Mouse (Mus musculus) intestine, postnatal 0 days (tissue): Measurements from ENCODE around the gene Gtpbp3. TPM values are rescaled to one million over a fixed set of nuclear protein-coding genes. Genes with fewer than 3 reads are reported as not detected.
A peak's percentile ranks its signal among the peaks of the same experiment; 100 is the strongest.
"Not testable (repeated sequence)": the region's sequence is repeated elsewhere in the genome, so short reads cannot be mapped to it uniquely, and the experiment has no call there.

ENCODE experiments used
- ATAC-seq: fragments of 200-750 bp; cut with Nextera tagmentation; 2 replicates; pipeline ENCODE4 v1.8.0; 2017; ENCODE audit warnings: mild to moderate bottlenecking, moderate TSS enrichment, moderate library complexity
- H3K27ac ChIP-seq: fragments of 300-500 bp; sonication (generic); 2 replicates; pipeline ENCODE4 v1.5.1; 2014; ENCODE audit warnings: mild to moderate bottlenecking, low read depth, low read length, moderate library complexity
- H3K27me3 ChIP-seq: fragments of 300-500 bp; sonication (generic); replicated peaks from 2 replicates; pipeline ENCODE4 v1.6.1; 2014; ENCODE audit warnings: low read length, mixed read lengths; ENCODE audit not compliant: control insufficient read depth, insufficient read depth
- H3K36me3 ChIP-seq: fragments of 300-500 bp; sonication (generic); 2 replicates; pipeline ENCODE4 v1.6.1; 2014; ENCODE audit warnings: mild to moderate bottlenecking, moderate library complexity; ENCODE audit not compliant: control insufficient read depth, insufficient read depth
- H3K4me1 ChIP-seq: fragments of 300-500 bp; sonication (generic); replicated peaks from 2 replicates; pipeline ENCODE4 v1.6.1; 2014; ENCODE audit warnings: antibody characterized with exemption, low read length, mixed read lengths; ENCODE audit not compliant: control insufficient read depth, insufficient read depth
- H3K4me2 ChIP-seq: fragments of 300-500 bp; sonication (generic); replicated peaks from 2 replicates; pipeline ENCODE4 v1.6.1; 2014; ENCODE audit warnings: low read depth, mild to moderate bottlenecking, moderate library complexity
- H3K4me3 ChIP-seq: fragments of 300-500 bp; sonication (generic); 2 replicates; pipeline ENCODE4 v1.5.1; 2014; ENCODE audit warnings: low read depth, low read length
- H3K9ac ChIP-seq: fragments of 300-500 bp; sonication (generic); 2 replicates; pipeline ENCODE4 v1.6.1; 2014; ENCODE audit warnings: mild to moderate bottlenecking, low read depth, low read length
- H3K9me3 ChIP-seq: fragments of 300-500 bp; sonication (generic); 2 replicates; pipeline ENCODE4 v1.6.1; 2016; ENCODE audit warnings: mixed run types; ENCODE audit not compliant: control insufficient read depth
- CTCF ChIP-seq: sonication (generic); IDR thresholded peaks from 2 replicates; pipeline ENCODE4 v1.5.1; 2016; ENCODE audit warnings: low read depth, mild to moderate bottlenecking, control low read depth, antibody characterized with exemption, moderate library complexity
- WGBS: fragments of 180-500 bp; shearing (Covaris S2); extraction: QIAGEN DNeasy Blood & Tissue Kit; methylation state at CpG from one replicate; pipeline ENCODE4 v1.1.7; 2014; 5-methylcytosine and 5-hydroxymethylcytosine counted together
- polyA plus RNA-seq: library from polyadenylated mRNA; unstranded; fragments of >200 nt; fragmentation: Nextera tagmentation; extraction: Ambion mirVana; gene quantifications from 2 replicates; pipeline ENCODE4 v1.2.1, GENCODE M21; 2015

Gtpbp3 gene
- polyA plus RNA-seq, 1 experiment from 2014 or later, result 6.6 TPM

DNA sequence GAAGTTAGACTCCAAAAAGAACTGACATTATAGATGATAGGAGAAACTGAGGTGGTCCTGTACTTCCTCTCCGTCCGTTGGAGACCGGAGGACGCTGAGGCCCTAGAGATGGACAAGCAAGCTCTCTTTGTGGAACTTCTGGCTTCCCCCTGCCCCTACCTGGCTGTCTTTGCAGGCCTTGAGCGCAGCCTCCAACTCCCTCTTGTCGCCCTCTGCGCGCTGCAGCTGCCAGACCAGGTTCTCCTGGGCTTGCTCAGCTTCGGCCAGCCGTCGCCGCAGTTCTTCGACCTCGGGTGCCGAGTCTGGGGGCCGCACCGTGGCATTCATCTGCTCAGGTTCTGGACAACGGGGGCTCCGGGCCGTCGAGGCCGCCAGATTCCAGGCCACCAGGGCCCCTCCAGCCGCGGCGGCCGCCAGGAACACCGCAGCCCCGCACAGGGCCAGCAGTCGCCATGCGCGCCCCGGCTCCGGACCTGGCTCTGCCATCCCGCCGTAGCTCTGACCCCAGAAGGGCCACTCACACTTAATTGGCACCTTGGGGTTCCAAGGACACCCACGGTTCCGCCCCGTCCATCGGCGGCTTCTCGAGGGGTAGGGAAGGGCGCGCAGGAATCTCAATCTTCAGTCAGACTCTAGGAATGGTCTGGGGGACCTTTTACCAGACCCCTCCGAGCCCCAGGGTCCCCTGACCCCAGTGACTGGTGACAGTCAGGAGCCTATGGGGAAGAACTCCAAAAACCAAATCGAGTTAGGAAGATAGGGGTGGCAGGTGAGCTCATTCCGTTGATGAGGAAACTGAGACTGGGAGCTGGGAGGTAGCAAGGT, 37.5 kb downstream of the Gtpbp3 start, which contains the start of gene Ccdc194:
TSS of gene Ccdc194 (minus strand) at position 486 of the 825 bp plus-strand sequence.
- no peak for TF ChIP-seq CTCF
- peak within 1 kb of the TSS; percentile 2; the same call in 1 of the 2 replicates for H3K4me3 ChIP-seq
- WGBS, result 16% methylated on average over 46 of the region's 46 CpGs
- no peaks in the 10 kb centered on the region for H3K9me3 ChIP-seq
- H3K9ac ChIP-seq, result no peak within 1 kb of the TSS
- peaks cover 20% of the 10 kb centered on the region for H3K27me3 ChIP-seq
- H3K36me3 ChIP-seq, result no peaks in the 10 kb centered on the region
- H3K27ac ChIP-seq, result no peak within 1 kb of the TSS
- H3K4me2 ChIP-seq, result peak within 1 kb of the TSS; percentile 17; the same call in 1 of the 2 replicates
- H3K4me1 ChIP-seq, result no peaks in the 10 kb centered on the region
- no peak for ATAC-seq

DNA sequence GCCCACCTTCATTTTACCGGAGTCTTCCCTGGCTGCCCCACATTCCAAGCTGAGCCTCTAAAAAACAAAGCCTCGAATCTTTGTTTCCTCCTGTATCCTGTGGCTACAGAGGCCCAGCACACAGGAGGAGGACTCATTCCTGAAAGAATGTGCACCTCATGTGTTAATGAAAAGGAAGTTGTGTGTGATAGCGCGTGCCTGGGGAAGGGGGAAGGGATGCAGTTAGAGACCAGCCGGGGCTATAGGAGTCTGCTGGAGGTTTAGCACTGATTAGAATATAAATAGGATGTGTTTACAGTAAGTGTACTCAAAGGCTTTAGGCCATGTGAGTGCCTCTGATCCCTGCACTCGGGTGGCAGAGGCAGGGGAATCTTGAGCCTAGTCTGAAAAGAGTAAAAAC, 38.4 kb downstream of the Gtpbp3 start:
- Histone ChIP-seq H3K27me3 (peaks cover 20% of the 10 kb centered on the region), H3K4me3 (no peak overlapping the region), H3K27ac (no peak overlapping the region), H3K4me2 (no peak overlapping the region), H3K36me3 (no peaks in the 10 kb centered on the region), H3K9ac (no peak overlapping the region), H3K9me3 (no peaks in the 10 kb centered on the region), H3K4me1 (no peaks in the 10 kb centered on the region)
- ATAC-seq, result no peak
- no peak for TF ChIP-seq CTCF
- 37% methylated on average over 6 of the region's 6 CpGs for WGBS

DNA sequence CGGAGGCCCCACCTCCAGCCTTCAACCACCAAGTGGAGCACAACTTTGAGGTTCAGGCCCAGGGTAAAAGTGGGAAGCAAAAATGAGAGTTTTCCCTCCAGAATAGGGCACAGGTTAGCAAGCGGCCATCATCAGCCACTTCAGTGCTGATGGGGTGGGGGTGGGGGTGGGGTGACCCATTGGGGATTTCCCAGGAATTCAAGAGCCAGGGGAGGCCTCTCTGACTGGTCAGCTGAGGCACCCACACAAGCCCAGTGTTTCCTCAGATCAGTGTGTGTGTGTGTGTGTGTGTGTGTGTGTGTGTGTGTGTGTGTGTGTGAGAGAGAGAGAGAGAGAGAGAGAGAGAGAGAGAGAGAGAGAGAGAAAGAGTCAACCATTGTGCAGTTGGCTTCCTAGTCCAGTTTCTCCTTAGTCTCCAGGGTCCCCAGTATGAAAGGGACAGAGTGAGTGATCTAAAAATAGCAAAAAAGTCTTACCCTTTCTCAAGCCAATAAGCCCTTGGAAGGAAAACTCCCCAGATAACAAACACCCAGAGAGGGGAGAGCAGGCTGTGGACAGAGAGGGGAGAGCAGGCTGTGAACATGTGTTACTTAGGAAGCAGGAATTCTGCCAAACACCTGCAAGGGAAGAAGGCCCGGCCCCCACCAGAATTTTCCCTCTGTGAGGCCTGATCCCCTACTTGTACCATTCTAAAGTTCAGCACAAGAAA, 39.4 kb downstream of the Gtpbp3 start:
- Histone ChIP-seq H3K4me3 (no peak overlapping the region), H3K4me1 (no peaks in the 10 kb centered on the region), H3K9me3 (no peaks in the 10 kb centered on the region), H3K27me3 (peaks cover 20% of the 10 kb centered on the region), H3K9ac (no peak overlapping the region), H3K36me3 (no peaks in the 10 kb centered on the region), H3K27ac (no peak overlapping the region), H3K4me2 (no peak overlapping the region)
- no peak for TF ChIP-seq CTCF
- ATAC-seq, result no peak
- 57% methylated on average over 3 of the region's 3 CpGs for WGBS

DNA sequence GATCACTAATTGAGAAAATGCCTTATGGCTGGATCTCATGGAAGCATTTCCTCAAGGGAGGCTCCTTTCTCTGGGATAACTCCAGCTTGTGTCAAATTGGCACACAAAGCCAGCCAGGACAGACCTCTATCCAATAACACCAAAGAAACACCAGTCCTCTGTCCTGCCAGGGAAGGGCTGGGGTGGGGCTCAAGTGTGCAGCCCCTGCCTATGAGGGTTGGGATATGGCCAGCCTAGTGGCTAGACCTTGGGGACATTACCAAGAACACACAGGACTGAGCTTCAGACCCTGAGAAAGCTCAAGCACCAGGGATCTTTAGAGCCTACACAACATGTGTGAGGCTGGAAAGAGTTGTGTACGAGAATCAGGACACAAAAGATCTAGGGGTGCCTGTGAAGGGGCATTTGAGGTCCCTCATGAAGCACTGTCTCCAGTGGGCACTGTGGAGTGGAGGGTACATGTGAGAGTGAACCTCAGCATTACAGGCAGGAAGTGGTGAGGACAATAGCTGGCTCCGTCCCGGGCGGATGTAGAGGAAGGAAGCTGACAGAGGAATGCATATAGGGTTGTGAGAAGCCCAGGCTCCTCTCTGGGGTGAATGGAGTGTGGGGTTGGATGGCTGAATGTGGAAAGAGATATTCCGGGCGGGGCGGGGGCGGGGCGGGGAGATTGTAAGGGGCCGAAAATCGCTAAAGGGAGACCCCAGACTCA, 40.6 kb downstream of the Gtpbp3 start:
- H3K36me3 ChIP-seq, result no peaks in the 10 kb centered on the region
- ATAC-seq, result no peak; the same call in 1 of the 2 replicates
- no peak overlapping the region for H3K9ac ChIP-seq
- H3K27me3 ChIP-seq, result peaks cover 20% of the 10 kb centered on the region
- WGBS, result 66% methylated on average over 11 of the region's 11 CpGs
- no peaks in the 10 kb centered on the region for H3K9me3 ChIP-seq
- H3K4me3 ChIP-seq, result no peak overlapping the region
- TF ChIP-seq CTCF, result no peak
- no peaks in the 10 kb centered on the region for H3K4me1 ChIP-seq
- no peak overlapping the region for H3K4me2 ChIP-seq
- H3K27ac ChIP-seq, result no peak overlapping the region

DNA sequence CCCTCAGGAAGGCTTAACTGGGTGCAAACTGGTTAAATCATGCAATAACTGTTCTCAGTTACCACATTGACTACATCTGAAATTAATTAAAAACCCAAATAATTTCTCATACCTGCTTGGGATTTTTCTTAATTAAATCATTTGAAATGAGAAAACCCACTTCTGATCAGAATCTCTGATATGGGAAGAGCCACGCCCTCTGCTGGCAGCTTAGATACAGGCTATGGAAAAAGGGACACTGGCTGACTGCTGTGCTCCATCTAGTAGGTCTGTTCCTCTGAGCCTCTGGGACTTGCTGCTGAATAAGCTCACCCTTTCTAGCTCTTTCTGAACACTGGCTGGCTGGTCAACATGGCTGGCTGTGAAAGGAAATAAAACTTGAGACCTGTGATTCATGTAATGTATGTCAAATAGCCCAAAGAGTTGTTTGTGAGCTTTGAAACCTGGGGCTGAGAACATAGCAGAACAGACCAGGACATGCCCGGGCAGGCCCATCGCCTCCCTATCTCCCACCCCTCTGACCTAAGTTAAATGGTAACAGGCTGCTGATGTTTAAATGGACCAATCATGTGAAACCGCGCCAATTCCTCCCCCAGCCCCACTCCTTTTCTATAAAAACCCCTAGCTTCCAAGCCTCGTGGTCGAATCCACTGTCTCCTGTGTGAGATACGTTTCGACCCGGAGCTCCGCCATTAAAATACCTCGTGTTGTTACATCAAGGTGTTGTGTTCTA, 43.0 kb downstream of the Gtpbp3 start:
- not testable (repeated sequence) for H3K9ac ChIP-seq, H3K36me3 ChIP-seq, H3K4me1 ChIP-seq, H3K4me2 ChIP-seq, ATAC-seq, H3K27ac ChIP-seq, H3K9me3 ChIP-seq, H3K27me3 ChIP-seq, H3K4me3 ChIP-seq
- peak; percentile 66 for TF ChIP-seq CTCF
- WGBS, result 68% methylated on average over 5 of the region's 12 CpGs
